Comparison of ENCODE assay signal across 13 mouse cellular contexts in the genomic region with DNA sequence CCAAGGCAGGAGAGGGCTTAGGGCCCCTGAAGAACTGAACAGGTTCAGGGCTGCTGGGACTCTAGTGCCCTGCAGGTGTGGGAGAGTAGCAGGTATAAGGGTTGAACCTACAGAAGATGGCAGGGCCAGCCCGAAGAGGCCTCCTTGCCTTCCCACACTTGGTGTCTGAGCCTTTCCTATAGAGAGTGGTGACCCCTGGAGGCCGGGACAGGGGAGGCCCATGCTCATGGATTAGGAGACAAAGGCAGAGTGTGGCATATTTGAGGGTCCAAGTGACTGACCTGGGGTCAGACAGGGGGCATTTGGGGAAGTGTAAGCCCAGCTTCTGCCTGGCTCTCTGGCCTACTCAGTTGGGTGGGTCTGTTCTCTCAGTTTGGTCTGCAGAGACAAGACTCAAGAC. TPM values are rescaled to one million over a fixed set of nuclear protein-coding genes. Genes with fewer than 3 reads are reported as not detected.
A peak's percentile ranks its signal among the peaks of the same experiment; 100 is the strongest.
DNase-seq lines count a peak whose midpoint lies in the region; ATAC-seq and TF ChIP-seq lines count a peak whose summit lies in the region.
"Had no signal": no experiment of that assay in that cellular context is flagged by ENCODE, and none has a peak within 500 bp of the region (broad histone marks: within the 10 kb centered on the region; RNA-seq: fewer than 3 reads in every experiment).

No protein-coding gene starts in this region.

- no peaks in the 10 kb centered on the region for H3K36me3 ChIP-seq in intestine, postnatal 0 days (ENCODE audit: control insufficient read depth, insufficient read depth)
- no peaks in the 10 kb centered on the region for H3K36me3 ChIP-seq in intestine, embryonic 15.5 days
- H3K36me3 ChIP-seq in lung, postnatal 0 days (ENCODE audit: insufficient read depth, low read length): no peaks in the 10 kb centered on the region
- H3K36me3 ChIP-seq in hindbrain, embryonic 13.5 days: peaks cover 21% of the 10 kb centered on the region
- H3K36me3 ChIP-seq in midbrain, postnatal 0 days (ENCODE audit: insufficient read depth, low read length): 0 out of 2 replicates have a peak, but pooled peaks cover 4% of the 10 kb centered on the region
- H3K36me3 ChIP-seq: liver, embryonic 15.5 days had no signal

- no peaks in the 10 kb centered on the region for H3K4me1 ChIP-seq in intestine, postnatal 0 days (replicated peaks; ENCODE audit: control insufficient read depth, insufficient read depth, low read length)
- H3K4me1 ChIP-seq in intestine, embryonic 15.5 days (replicated peaks): no peaks in the 10 kb centered on the region
- no peaks in the 10 kb centered on the region for H3K4me1 ChIP-seq in lung, postnatal 0 days (ENCODE audit: insufficient read depth, low read depth, low read length)
- peaks cover 66% of the 10 kb centered on the region for H3K4me1 ChIP-seq in hindbrain, embryonic 13.5 days (replicated peaks)
- peaks cover 6% of the 10 kb centered on the region; the same call in 1 of the 2 replicates for H3K4me1 ChIP-seq in midbrain, postnatal 0 days (ENCODE audit: insufficient read depth, low read length)
- H3K4me1 ChIP-seq: liver, embryonic 15.5 days had no signal

- H3K9ac ChIP-seq in intestine, postnatal 0 days (ENCODE audit: low read depth, low read length): no peak overlapping the region
- H3K9ac ChIP-seq in intestine, embryonic 15.5 days: no peak overlapping the region
- no peak overlapping the region for H3K9ac ChIP-seq in lung, postnatal 0 days (replicated peaks; ENCODE audit: low read depth)
- no peak overlapping the region for H3K9ac ChIP-seq in hindbrain, embryonic 13.5 days
- no peak overlapping the region for H3K9ac ChIP-seq in midbrain, postnatal 0 days (replicated peaks; ENCODE audit: low read length, poor library complexity, severe bottlenecking)
- H3K9ac ChIP-seq: liver, embryonic 15.5 days had no signal

- WGBS in intestine, postnatal 0 days: 52% methylated on average over 2 of the region's 2 CpGs
- WGBS in intestine, embryonic 15.5 days: 44% methylated on average over 2 of the region's 2 CpGs
- 45% methylated on average over 2 of the region's 2 CpGs for WGBS in lung, postnatal 0 days
- WGBS in hindbrain, embryonic 13.5 days: 36% methylated on average over 2 of the region's 2 CpGs
- 45% methylated on average over 2 of the region's 2 CpGs for WGBS in midbrain, postnatal 0 days

- no peak overlapping the region for H3K4me2 ChIP-seq in intestine, postnatal 0 days (replicated peaks; ENCODE audit: low read depth)
- H3K4me2 ChIP-seq in intestine, embryonic 15.5 days (replicated peaks): no peak overlapping the region
- H3K4me2 ChIP-seq in lung, postnatal 0 days (replicated peaks; ENCODE audit: low read depth, low read length): no peak overlapping the region
- H3K4me2 ChIP-seq in hindbrain, embryonic 13.5 days: no peak overlapping the region
- H3K4me2 ChIP-seq in midbrain, postnatal 0 days (ENCODE audit: low read depth, low read length, poor library complexity, severe bottlenecking): no peak overlapping the region
- H3K4me2 ChIP-seq: liver, embryonic 15.5 days had no signal

- TF ChIP-seq CTCF in intestine, postnatal 0 days (IDR thresholded peaks at IDR 0.05; ENCODE audit: low read depth): peak; percentile 52
- peak; percentile 57 for TF ChIP-seq CTCF in lung, postnatal 0 days (IDR thresholded peaks at IDR 0.05)
- peak; percentile 14; the same call in 1 of the 2 replicates for TF ChIP-seq CTCF in midbrain, postnatal 0 days (IDR thresholded peaks at IDR 0.05)

- no peak for ATAC-seq in intestine, postnatal 0 days
- ATAC-seq in intestine, embryonic 15.5 days: no peak
- ATAC-seq in lung, postnatal 0 days: 0 out of 2 replicates have a peak, but pooled peaks have one; percentile 38
- no peak for ATAC-seq in hindbrain, embryonic 13.5 days (ENCODE audit: low FRiP score)
- no peak for ATAC-seq in midbrain, postnatal 0 days (ENCODE audit: low FRiP score)

- no peaks in the 10 kb centered on the region for H3K9me3 ChIP-seq in intestine, postnatal 0 days (ENCODE audit: control insufficient read depth)
- no peaks in the 10 kb centered on the region for H3K9me3 ChIP-seq in intestine, embryonic 15.5 days
- no peaks in the 10 kb centered on the region for H3K9me3 ChIP-seq in lung, postnatal 0 days (ENCODE audit: low read length)
- no peaks in the 10 kb centered on the region for H3K9me3 ChIP-seq in hindbrain, embryonic 13.5 days
- H3K9me3 ChIP-seq in midbrain, postnatal 0 days (ENCODE audit: low read length): no peaks in the 10 kb centered on the region
- H3K9me3 ChIP-seq: liver, embryonic 15.5 days had no signal

- H3K27ac ChIP-seq in intestine, postnatal 0 days (ENCODE audit: low read depth, low read length): no peak overlapping the region
- no peak overlapping the region for H3K27ac ChIP-seq in intestine, embryonic 15.5 days
- H3K27ac ChIP-seq in lung, postnatal 0 days (ENCODE audit: low read length): no peak overlapping the region
- peak overlapping the region; percentile 6; the same call in 1 of the 2 replicates for H3K27ac ChIP-seq in hindbrain, embryonic 13.5 days
- H3K27ac ChIP-seq in midbrain, postnatal 0 days (ENCODE audit: low read depth, low read length): no peak overlapping the region
- H3K27ac ChIP-seq: liver, embryonic 15.5 days had no signal

- no peak for DNase-seq in lung, postnatal 0 days (ENCODE audit: low spot score)
- no peak for DNase-seq in lung, postnatal 25 days (ENCODE audit: low spot score)
- no peak for DNase-seq in midbrain, postnatal 0 days (ENCODE audit: low spot score)
- no peak for DNase-seq in c-Kit-positive CD71-positive TER-119-positive erythroid progenitor cells, embryonic 14.5 days (ENCODE audit: low spot score)
- no peak for DNase-seq in kidney, adult 8-10 months
- DNase-seq: adrenal gland, postnatal 14 days; cerebellum, adult 11-12 months; gastrocnemius, postnatal 25 days; kidney, postnatal 4 days had no signal

- H3K27me3 ChIP-seq in intestine, postnatal 0 days (replicated peaks; ENCODE audit: control insufficient read depth, insufficient read depth, low read length): no peaks in the 10 kb centered on the region; the same call in 1 of the 2 replicates
- H3K27me3 ChIP-seq in intestine, embryonic 15.5 days (replicated peaks): no peaks in the 10 kb centered on the region
- no peaks in the 10 kb centered on the region for H3K27me3 ChIP-seq in lung, postnatal 0 days (replicated peaks; ENCODE audit: insufficient read depth, low read length)
- H3K27me3 ChIP-seq in hindbrain, embryonic 13.5 days: no peaks in the 10 kb centered on the region
- H3K27me3 ChIP-seq in midbrain, postnatal 0 days (ENCODE audit: insufficient read depth, low read length): no peaks in the 10 kb centered on the region

- TF ChIP-seq EP300 in lung, postnatal 0 days (IDR thresholded peaks at IDR 0.05): no peak

- no peak overlapping the region for H3K4me3 ChIP-seq in intestine, postnatal 0 days (ENCODE audit: low read depth, low read length)
- no peak overlapping the region for H3K4me3 ChIP-seq in intestine, embryonic 15.5 days (replicated peaks)
- H3K4me3 ChIP-seq in lung, postnatal 0 days (ENCODE audit: low read depth, low read length): no peak overlapping the region
- H3K4me3 ChIP-seq in hindbrain, embryonic 13.5 days: no peak overlapping the region
- no peak overlapping the region for H3K4me3 ChIP-seq in midbrain, postnatal 0 days (ENCODE audit: low read depth, low read length)
- H3K4me3 ChIP-seq: liver, embryonic 15.5 days had no signal

RNA-seq across cellular contexts. Expression of a gene that starts 8.6 kb away (rescaled TPM):
- 3.7 and 4.3 TPM in 2 replicates for polyA plus RNA-seq in intestine, postnatal 0 days (2015; fragmentation: Nextera tagmentation; extraction: Ambion mirVana)
- polyA plus RNA-seq in intestine, embryonic 15.5 days (2015; fragmentation: Nextera tagmentation; extraction: Ambion mirVana): 5.7 and 5.9 TPM in 2 replicates
- 6.8 and 7.3 TPM in 2 replicates for polyA plus RNA-seq in lung, postnatal 0 days (2015; fragmentation: Nextera tagmentation; extraction: Ambion mirVana)
- polyA plus RNA-seq in hindbrain, embryonic 13.5 days (2015; fragmentation: Nextera tagmentation; extraction: Ambion mirVana): 80.2 and 83.1 TPM in 2 replicates
- total RNA-seq in midbrain, postnatal 0 days (2014; rRNA removed): 228 and 249 TPM in 2 replicates
- 157 and 162 TPM in 2 replicates for polyA plus RNA-seq in midbrain, postnatal 0 days (2015; fragmentation: Nextera tagmentation; extraction: Ambion mirVana)
